Mouse (Mus musculus) stomach, postnatal 0 days (tissue): ENCODE measurements around the gene Spats2l.

Experiments used
- CTCF ChIP-seq: IDR thresholded peaks from 2 replicates; pipeline ENCODE4 v1.5.1; 2016; ENCODE audit warnings: antibody characterized with exemption, low read depth, mild to moderate bottlenecking, moderate library complexity
- EP300 ChIP-seq: optimal IDR thresholded peaks from 2 replicates; pipeline ENCODE3; 2016; ENCODE audit warnings: antibody characterized with exemption

GRCm38 (mm10) chr1:57889803-57890202 is 115.8 kb downstream of the Spats2l start:
- TF ChIP-seq CTCF, result no peak
- no peak for TF ChIP-seq EP300
